Mouse (Mus musculus): ENCODE data around the gene Fam89a.

Fam89a gene

DNA sequence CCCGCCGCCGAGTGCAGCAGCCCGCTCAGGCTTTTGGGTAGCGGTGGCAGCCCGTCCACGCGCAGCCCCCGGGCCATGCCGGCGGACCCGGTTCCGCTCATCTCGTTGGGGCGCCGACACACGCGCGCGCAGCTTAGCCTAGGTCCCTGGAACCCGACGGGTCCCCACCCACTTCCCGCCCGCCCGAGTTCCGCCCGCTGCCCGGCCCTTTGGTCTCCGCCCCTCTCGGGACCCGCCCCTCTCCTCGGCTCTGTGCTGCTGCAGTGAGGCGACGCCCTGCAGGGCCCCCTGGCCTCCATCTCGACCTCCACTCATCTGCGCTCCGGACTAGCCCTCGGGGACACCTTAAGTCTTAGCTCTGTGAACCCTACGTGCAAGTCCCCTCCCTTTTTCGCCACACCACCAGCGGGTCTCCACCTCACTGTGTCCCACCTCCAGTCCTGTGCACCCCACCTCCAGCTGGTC lies at the start of gene Fam89a:
Fam89a (minus strand) TSS at position 124 of the 465 bp plus-strand sequence.
- CTCF ChIA-PET: interaction anchor here in 3 of 4 experiments (0.7 to 1.6 kb wide), 5 partner anchors 13 to 691 kb away, joined by 3 to 13 read pairs (median 5); no protein-coding TSS in a partner anchor
- POLR2A ChIA-PET: interaction anchor here in 3 of 4 experiments (0.6 to 2.6 kb wide), 12 partner anchors 9 to 850 kb away, joined by 3 to 7 read pairs (median 3); partner anchors contain the start of gene Trim67 (in 1 of the 3)

GRCm38 (mm10) chr8:124800542-124800941 lies 48.9 kb upstream of the Fam89a start:
- ChIA-PET CTCF (interaction anchor here in 2 of 4 experiments (0.6 to 1.2 kb wide), 2 partner anchors 10 to 255 kb away, joined by 3 read pairs; no protein-coding TSS in a partner anchor), POLR2A (interaction anchor here in 2 of 4 experiments (0.6 to 1.6 kb wide), 5 partner anchors 8 to 80 kb away, joined by 3 to 8 read pairs (median 3); partner anchors contain the start of gene Trim67 (in 1 of the 2))

DNA sequence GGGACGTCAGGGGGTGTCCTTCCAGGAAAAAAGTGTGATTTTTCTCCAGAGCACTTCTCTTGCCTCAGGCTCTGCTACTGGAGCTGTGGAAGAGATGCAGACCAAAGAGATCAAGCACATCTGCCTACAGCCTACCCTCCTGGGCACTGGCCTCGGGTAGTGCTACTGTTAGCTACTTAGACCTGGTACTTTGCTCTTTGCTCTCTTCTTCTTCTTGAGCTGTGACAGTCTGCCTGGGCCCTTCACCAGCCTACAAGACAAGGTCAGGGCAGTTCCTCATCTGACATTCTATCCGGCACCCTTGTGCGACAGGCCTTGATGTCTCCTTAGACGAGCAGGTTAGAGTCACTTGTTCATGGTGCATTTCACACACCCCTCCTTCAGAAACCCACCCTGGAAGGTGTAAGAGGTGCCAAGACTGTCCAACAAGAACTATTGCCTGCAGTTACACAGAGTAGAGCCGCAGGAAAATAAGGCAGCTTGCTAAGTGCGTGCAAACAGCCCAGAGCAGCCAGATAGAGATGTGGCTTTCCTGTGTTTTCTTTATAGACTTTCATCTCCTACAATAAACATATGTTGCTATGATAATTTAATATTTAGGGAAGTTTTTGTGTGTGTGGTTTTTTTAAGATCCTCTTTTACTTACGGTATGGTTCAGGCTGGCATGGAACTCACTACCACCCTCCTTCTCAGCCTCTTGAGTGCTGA lies 44.3 kb upstream of the Fam89a start:
- POLR2A ChIA-PET: interaction anchor here in 1 of 4 experiments (0.7 to 1.8 kb wide), 2 partner anchors 11 to 13 kb away, joined by 5 to 6 read pairs; no protein-coding TSS in a partner anchor
- CTCF ChIA-PET: interaction anchor here in 2 of 4 experiments (0.5 to 0.6 kb wide), 2 partner anchors 63 to 447 kb away, joined by 3 to 5 read pairs; no protein-coding TSS in a partner anchor

GRCm38 (mm10) chr8:124794486-124794780 lies 42.8 kb upstream of the Fam89a start:
- POLR2A ChIA-PET: interaction anchor here in 3 of 4 experiments (0.6 to 3.2 kb wide), 10 partner anchors 9 to 370 kb away, joined by 3 to 13 read pairs (median 4); partner anchors contain the start of genes 2810004N23Rik (in 1 of the 3) and Gnpat (in 1 of the 3)
- CTCF ChIA-PET: interaction anchor here in 3 of 4 experiments (0.7 to 1.9 kb wide), 14 partner anchors 16 to 186 kb away, joined by 3 to 7 read pairs (median 4); partner anchors contain the start of genes 2810004N23Rik (in 1 of the 3) and Gnpat (in 1 of the 3)

GRCm38 (mm10) chr8:124793661-124794485 lies 42.2 kb upstream of the Fam89a start:
- POLR2A ChIA-PET: interaction anchor here (0.6 to 3.2 kb wide), 22 partner anchors 7 to 370 kb away, joined by 3 to 13 read pairs (median 4); partner anchors contain the start of genes 2810004N23Rik (in 1 of the 4), Cog2 (in 1 of the 4) and Gnpat (in 1 of the 4)
- CTCF ChIA-PET: interaction anchor here (0.6 to 2.1 kb wide), 24 partner anchors 10 to 186 kb away, joined by 3 to 7 read pairs (median 4); partner anchors contain the start of genes 2810004N23Rik (in 1 of the 4), Arv1 (in 1 of the 4), Gnpat (in 1 of the 4) and Ttc13 (in 1 of the 4)

DNA sequence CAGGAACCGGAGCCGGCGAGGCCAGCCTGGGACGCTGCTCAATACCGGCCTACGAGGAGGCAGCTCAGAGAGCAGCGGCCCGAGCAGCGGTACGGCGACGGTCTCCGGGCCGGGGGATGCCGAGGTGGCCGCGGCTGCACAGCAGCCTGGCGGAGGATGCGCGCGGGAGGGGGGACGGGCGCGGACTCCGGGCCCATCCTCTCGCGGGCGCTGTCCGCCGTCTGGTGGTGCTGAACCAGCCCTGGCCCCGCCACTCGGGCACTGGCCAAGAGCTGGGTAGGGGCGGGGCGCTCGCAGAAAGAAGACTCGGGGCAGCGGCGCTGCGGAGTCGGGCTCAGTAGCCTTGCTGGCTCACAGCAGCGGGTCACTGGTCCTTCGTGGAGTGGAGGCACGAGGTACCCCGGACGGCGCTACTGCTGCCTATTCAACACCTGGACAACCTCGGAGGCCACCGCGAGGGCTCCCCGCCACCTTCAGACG lies 41.6 kb upstream of the Fam89a start:
- POLR2A ChIA-PET: interaction anchor here (0.6 to 3.2 kb wide), 26 partner anchors 8 to 330 kb away, joined by 3 to 13 read pairs (median 4); partner anchors contain the start of genes 2810004N23Rik (in 1 of the 4), Cog2 (in 1 of the 4), Fam89a (in 1 of the 4) and Gnpat (in 1 of the 4)
- CTCF ChIA-PET: interaction anchor here (0.6 to 2.1 kb wide), 24 partner anchors 10 to 272 kb away, joined by 3 to 8 read pairs (median 4); partner anchors contain the start of genes Arv1 (in 1 of the 4), Cog2 (in 1 of the 4) and Ttc13 (in 1 of the 4)

DNA sequence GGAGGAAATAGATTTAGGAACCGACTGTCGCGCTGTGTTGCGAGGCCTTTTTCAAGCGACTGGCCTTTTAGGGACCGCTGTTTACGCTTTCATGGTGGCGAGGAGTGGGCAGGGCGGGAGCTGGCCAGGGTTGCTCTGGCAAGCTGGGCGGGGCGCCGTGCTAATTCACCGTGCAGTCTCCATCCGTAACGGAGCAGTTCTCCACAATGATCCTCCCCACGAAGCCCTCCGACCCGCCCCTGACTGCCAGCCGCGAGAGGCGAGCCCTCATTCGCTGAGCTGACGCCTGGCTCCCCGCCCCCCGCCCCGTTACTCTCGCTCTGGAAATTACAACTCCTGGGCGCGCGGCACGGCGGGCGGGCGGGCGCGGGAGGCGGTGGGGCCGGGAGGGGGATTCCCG lies 41.1 kb upstream of the Fam89a start, which contains the start of gene Trim67:
Trim67 (plus strand) TSS at position 385 of the 400 bp plus-strand sequence.
- POLR2A ChIA-PET: interaction anchor here (0.6 to 3.2 kb wide), 27 partner anchors 8 to 490 kb away, joined by 3 to 13 read pairs (median 4); partner anchors contain the start of genes 2810004N23Rik (in 1 of the 4), Fam89a (in 1 of the 4) and Gnpat (in 1 of the 4)

GRCm38 (mm10) chr8:124792186-124792585 lies 40.6 kb upstream of the Fam89a start:
- POLR2A ChIA-PET: interaction anchor here (0.6 to 3.2 kb wide), 27 partner anchors 8 to 490 kb away, joined by 3 to 13 read pairs (median 4); partner anchors contain the start of genes 2810004N23Rik (in 1 of the 4), Fam89a (in 1 of the 4) and Gnpat (in 1 of the 4)
- CTCF ChIA-PET: interaction anchor here (0.7 to 2.1 kb wide), 19 partner anchors 11 to 635 kb away, joined by 3 to 8 read pairs (median 4); partner anchors contain the start of gene Cog2 (in 1 of the 4)

More for the DNA sequence above, 41.1 kb upstream of the Fam89a start, which contains the start of gene Trim67:
- CTCF ChIA-PET: interaction anchor here (0.7 to 2.1 kb wide), 22 partner anchors 11 to 635 kb away, joined by 3 to 8 read pairs (median 4); partner anchors contain the start of gene Cog2 (in 1 of the 4)

DNA sequence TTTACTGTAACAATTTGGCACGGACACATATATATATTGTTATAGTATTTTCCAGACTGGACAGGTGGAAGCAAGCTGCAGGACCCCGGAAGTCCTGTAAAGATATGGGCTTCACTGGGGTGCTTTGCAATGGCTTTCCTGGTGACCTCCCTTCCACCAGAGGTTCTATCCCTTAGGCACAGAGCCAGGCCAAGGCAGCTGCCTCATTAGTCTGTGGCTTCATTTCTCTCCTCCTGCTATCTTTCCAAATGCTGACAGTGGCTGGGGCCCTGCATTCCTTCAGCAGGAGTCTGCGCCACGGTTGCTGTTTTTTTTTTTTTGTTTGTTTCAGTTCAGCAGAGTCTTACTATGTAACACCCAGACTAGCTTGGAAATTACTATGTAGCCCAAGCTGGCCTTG lies 40.1 kb upstream of the Fam89a start:
- POLR2A ChIA-PET: interaction anchor here (0.6 to 3.2 kb wide), 15 partner anchors 9 to 405 kb away, joined by 3 to 13 read pairs (median 4); partner anchors contain the start of genes 2810004N23Rik (in 1 of the 4) and Gnpat (in 1 of the 4)
- CTCF ChIA-PET: interaction anchor here (0.7 to 2.1 kb wide), 11 partner anchors 11 to 636 kb away, joined by 3 to 8 read pairs (median 5); no protein-coding TSS in a partner anchor

DNA sequence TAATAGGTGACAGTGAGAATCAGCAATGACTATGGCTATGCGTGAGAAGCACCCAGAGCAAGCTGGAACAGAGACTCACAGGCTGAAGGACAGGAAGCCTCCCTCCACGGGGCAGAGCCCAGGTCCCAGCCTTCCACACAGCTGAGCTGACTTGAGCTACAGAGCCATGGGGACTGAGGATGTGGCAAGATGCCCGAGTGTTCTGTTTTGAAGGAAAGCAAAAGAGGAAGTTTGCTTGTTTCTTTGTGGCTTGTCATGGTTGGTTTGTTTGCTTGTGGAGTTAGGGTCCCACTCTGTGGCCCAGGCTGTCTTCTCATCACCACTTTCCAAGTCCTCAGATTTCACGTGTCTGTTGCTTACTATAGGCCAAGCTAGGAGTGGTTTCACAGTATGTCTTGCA lies 39.0 kb upstream of the Fam89a start:
- ChIA-PET CTCF (interaction anchor here in 1 of 4 experiments (0.6 kb wide), 1 partner anchor 12 kb away, joined by 3 read pairs; no protein-coding TSS in a partner anchor), POLR2A (interaction anchor here in 1 of 4 experiments (1.3 kb wide), 1 partner anchor 36 kb away, joined by 7 read pairs; no protein-coding TSS in a partner anchor)

DNA sequence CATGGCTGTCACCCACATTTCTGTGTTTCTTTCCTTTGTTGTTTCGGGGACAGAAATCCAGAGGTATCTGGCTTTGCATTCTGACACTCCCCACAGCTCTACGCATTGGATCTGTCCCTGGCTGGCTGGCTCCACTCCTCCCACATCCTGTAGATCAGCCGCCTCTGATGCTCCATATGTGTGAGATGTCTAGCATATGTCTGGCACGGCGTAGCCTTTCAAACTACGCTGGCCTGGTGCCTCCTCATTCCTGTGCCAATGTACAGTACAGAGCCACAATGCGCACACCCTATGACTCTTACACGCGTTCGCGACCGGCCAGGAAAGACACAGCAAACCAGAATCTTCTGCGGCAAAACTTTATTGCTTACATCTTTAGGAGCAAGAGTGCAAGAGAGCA lies 33.0 kb upstream of the Fam89a start:
- CTCF ChIA-PET: no interaction called here
- POLR2A ChIA-PET: interaction anchor here in 2 of 4 experiments (0.5 to 1.5 kb wide), 3 partner anchors 8 to 35 kb away, joined by 3 to 6 read pairs (median 5); partner anchors contain the start of gene Trim67 (in 1 of the 2)

DNA sequence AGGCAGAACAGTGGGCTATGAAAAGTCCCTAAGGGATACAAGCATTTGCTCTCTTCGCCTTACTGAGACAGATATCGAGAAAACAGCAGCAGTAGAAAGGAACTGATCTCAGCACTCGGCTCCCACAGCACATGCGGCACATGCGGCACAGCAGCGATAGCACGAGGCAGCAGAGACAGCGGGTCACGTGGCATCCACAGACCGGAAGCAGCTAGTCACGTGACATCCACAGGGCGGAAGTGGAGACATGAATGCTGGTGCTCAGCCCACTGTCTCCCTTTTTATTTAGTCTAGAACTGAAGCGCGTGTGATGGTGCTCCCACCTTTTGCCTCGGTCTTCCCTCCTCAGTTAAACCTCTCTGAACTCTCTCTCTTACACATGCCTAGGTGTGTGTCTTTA lies 31.6 kb upstream of the Fam89a start:
- POLR2A ChIA-PET: interaction anchor here in 1 of 4 experiments (1.1 kb wide), 1 partner anchor 40 kb away, joined by 3 read pairs; no protein-coding TSS in a partner anchor
- CTCF ChIA-PET: no interaction called here

DNA sequence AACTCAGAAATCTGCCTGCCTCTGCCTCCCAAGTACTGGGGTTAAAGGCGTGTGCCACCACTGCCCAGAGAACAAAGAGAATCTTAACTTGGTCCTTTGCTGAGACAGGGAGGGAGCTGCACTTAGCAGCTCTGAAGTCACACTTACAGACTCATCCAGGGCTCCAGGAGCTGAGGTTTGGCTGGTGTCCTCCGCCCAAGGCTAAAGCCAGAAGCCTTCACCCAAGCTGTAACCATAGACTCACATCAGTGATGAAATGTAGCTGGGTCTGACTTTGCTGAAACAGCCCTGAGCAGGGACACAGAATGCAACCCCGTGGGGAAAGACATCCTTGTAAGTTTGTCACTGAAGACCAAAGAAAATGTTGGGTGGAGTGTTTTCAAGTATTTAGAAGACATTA lies 30.8 kb upstream of the Fam89a start:
- POLR2A ChIA-PET: interaction anchor here in 3 of 4 experiments (1.1 to 2.0 kb wide), 5 partner anchors 10 to 39 kb away, joined by 3 to 10 read pairs (median 5); partner anchors contain the start of gene Trim67 (in 2 of the 3)

GRCm38 (mm10) chr8:124780236-124780635 lies 28.6 kb upstream of the Fam89a start:
- ChIA-PET CTCF (interaction anchor here in 2 of 4 experiments (1.5 to 1.7 kb wide), 2 partner anchors 12 to 21 kb away, joined by 3 to 5 read pairs; partner anchors contain the start of gene Trim67 (in 1 of the 2)), POLR2A (interaction anchor here in 2 of 4 experiments (0.6 to 0.7 kb wide), 3 partner anchors 24 to 1946 kb away, joined by 3 to 4 read pairs (median 3); no protein-coding TSS in a partner anchor)

More for the DNA sequence above, 30.8 kb upstream of the Fam89a start:
- CTCF ChIA-PET: interaction anchor here in 3 of 4 experiments (0.6 to 0.8 kb wide), 3 partner anchors 11 to 40 kb away, joined by 3 to 8 read pairs (median 5); no protein-coding TSS in a partner anchor

DNA sequence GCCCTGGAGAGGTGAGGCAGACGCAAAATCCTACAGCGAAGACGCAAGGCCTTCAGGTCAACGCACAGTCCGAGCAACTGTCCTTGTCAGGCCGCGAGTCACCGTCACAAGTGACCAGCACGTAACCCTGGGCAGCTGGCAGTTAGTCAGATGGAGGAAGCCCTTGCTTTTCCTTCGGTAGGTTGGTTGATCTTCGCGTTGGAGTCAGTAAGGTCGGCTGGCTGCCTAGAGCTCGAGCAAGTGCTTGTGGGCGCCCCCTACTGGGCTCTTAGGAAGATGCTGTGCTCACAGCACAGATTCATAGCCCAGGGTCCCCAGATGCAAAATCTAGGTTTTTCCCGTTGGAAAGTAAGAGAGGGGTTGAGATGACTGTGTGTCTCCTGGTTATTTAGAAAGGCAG lies 24.1 kb upstream of the Fam89a start:
- ChIA-PET POLR2A (interaction anchor here in 3 of 4 experiments (0.6 to 1.6 kb wide), 3 partner anchors 17 to 341 kb away, joined by 3 to 5 read pairs (median 4); no protein-coding TSS in a partner anchor), CTCF (interaction anchor here (0.5 to 2.4 kb wide), 20 partner anchors 9 to 1069 kb away, joined by 3 to 21 read pairs (median 4); partner anchors contain the start of gene Trim67 (in 2 of the 4))

DNA sequence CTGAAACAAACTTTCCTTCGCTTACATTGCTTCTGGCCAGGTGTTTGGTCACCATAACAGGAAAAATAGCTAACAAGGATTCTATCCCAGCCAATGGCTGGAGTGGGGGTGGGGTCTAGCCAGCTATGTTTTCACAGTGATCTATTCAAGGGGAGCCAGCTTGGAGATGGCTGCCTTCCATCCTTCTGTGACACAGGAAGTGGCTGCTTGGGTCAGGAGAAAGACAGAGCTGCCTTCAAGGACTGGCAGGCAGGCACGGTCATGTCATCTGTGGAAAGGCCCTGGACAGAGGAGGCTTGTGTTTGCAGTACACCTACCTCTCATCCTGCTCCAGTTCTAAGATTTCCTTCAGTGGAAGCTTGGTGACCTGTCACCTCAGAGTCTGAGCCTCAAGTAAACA lies 20.8 kb upstream of the Fam89a start:
- POLR2A ChIA-PET: interaction anchor here in 2 of 4 experiments (0.6 to 1.3 kb wide), 5 partner anchors 10 to 64 kb away, joined by 3 to 5 read pairs (median 4); partner anchors contain the start of gene Trim67 (in 1 of the 2)
- CTCF ChIA-PET: interaction anchor here (0.5 to 1.9 kb wide), 6 partner anchors 14 to 164 kb away, joined by 3 to 9 read pairs (median 4); no protein-coding TSS in a partner anchor

Data from embryonic stem cell, embryonic (primary cell).